Mouse (Mus musculus) spleen, postnatal 4 days (tissue): Measurements from ENCODE around the gene Cald1.

Experiments used
- DNase-seq, 2 experiments: peaks; one replicate each; pipeline ENCODE4 v3.0.0; 2022; ENCODE audit warnings: low spot score in 2 of 2

Cald1 gene

DNA sequence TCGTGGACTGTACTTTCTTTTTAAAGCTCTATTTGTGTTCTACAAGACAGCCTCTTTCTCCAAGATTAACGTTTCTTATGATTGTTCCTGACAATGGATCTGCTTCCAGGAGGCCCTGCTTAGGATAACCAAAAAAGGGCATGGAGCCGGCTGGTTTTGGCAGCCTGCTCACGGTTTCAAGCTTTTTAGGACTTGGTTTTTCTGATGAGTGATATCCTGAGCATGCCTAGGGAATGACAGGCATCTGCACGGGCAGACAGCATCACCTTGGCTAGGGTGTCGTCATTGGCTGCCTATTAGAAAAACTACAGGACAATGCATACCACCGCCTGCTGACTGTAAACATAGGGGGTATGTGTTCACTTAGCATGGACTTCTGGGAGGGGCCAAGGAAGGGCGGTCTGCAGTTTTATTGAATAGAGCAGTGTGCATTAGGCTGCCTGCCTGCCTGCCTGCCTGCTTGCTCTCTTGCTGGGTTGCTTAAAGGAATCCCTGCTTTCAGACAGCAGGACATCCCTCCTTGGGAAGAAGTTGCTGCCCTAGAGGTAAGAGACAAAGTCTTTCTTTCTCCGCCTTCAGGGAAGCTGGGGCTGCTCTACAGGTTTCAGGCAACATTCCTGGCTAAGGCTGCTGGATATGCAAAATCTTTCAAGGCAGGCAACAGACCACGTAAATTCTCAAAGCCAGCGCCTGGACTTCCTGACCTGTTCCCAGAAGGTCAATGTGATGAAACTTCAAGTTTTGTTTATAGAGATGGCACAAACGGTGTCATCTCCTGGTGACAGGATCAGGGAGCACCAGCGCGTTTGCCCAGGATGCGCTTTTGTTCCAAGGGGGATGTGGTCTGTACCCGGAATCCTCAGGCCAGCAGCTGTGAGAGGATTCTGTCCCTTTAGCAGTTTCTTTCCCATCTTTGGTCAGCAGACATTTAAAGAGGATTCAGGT is at the start of gene Cald1:
Cald1 (plus strand) TSS at position 380 of the 945 bp plus-strand sequence.
- DNase-seq = no peak

DNA sequence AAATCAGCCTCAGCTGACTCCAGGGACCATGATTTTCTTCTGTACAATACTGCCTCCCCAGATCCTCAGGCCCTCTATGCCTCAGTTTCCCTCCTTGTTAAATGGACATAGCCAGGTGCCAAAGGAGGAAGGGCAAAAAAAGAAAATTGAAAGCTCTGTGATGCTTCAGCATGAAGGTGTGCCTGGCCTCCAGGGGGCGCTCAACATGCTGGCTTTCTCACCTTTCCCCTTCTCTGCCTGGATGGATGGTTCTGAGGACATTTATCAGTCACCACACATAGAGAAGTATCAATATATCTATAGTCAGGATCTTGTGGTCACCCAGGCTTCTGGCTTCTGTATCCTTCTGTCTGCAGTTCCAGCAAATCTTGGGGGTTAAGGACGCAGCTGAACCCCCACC is 49.3 kb upstream of the Cald1 start:
- peak; percentile 51 to 87 for DNase-seq

DNA sequence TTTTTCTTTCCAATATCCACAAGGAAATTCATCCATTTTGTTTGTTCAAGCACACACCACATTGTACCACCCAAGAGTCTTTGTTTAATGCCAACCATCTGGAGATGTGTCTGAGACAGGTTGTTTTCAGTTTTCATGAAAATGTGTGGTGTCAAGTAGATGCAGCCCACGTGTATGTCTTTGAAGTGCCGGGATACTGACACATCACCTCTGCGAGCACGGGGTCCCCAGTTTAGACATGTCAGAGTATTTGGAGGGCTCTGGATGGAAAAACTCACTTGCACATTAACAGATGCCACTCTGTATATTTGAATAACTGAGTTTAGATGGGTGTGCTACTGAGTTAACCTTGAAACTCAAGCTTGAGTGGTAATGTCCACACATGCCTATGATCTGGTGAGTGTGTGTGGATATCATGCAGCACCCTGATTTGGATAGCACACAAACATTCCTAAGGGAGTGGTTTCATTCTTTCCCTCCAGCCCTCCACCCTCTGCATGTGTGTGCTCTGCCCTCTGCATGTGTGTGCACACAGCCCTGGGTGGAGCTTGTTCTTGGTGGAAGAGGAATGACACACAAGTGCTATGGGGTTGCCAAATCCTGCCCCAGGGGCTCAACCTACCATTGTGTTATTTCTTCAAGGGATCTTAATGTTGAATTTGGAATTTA is 45.7 kb upstream of the Cald1 start:
- DNase-seq = no peak

DNA sequence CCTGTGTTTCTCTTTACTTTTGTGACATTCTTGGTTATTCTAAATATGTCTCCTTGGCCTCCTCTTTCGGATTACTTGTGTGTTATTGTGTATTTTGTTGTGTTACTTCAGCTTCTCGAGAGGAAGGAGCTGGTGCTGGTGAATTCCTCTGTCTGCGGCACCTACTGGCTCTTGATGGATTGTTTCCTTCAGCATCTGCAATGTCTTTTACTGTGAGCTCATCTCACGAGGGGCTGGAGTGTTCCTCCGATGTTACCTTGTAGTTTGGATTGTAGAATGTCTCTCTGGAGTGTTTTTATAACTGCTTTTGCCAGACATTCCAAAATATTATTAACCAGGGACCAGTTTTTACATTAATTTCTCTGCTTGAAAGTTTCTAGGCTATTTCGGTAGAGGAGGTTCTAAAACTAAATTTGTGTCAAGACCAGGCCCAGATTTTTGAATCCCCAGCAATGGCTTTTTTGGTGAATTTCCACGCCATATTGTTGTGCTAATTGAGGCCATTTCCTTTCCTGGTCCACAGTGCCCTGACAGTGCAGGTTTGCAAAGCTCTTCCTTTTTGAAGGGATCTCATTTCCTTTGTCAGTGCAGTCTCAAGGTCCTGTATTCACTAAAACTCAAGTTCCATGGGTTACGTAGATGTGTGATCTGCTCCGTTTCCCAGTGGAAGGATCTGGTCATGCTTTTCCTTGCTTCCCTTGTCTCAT is 43.9 kb upstream of the Cald1 start:
- no peak for DNase-seq

DNA sequence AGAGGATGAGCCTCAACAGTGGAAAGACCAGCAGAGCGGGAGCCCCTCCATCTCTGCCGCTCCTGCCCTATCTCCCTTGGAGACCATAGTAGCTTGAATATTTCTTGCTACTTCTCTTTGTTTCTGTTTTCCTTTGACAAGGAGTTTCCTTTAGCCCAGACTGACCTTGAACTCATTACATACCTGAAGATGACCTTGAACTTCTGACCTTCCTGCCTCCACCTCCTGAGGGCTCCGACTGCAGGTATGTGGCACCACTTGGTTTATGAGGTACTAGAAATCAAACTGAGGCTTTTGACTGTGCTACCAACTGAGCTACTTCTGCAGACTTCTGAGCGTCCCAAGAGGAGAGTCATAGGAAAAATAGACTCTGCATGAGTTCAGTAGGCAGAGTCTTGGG is 38.8 kb upstream of the Cald1 start:
- no peak for DNase-seq

DNA sequence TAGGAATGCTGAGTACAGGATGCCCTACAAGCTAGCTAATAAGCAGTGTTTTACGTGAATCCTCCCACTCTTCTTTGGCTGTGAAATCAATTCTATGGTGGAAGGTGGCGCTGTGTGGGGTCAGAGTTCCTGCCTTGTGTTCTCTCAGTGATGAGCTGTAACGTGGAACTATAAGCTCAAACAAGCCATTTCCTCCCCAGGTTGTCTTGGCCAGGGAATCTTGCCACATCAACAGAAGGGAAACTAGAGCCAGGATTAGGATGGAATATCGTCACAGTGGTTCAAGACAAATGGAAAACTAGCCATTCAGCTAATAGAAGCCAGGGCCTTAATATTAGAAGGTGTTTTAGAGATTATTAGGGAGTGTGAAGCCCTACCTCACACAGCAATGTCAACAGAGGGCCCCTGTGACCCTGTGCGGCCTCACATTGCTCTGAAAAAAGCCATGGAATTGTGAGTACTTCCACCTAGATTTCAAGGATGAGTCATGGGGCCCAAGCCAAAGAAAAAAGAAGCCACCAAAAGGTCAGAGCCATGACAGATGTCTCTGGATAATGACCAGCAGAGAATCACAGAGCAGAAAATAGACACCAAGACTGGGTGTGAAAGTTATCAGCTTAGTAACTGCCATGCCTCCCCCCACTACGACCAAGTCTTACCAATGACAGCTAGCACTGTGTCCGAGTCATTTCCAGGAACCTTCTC is 33.0 kb upstream of the Cald1 start:
- no peak for DNase-seq

DNA sequence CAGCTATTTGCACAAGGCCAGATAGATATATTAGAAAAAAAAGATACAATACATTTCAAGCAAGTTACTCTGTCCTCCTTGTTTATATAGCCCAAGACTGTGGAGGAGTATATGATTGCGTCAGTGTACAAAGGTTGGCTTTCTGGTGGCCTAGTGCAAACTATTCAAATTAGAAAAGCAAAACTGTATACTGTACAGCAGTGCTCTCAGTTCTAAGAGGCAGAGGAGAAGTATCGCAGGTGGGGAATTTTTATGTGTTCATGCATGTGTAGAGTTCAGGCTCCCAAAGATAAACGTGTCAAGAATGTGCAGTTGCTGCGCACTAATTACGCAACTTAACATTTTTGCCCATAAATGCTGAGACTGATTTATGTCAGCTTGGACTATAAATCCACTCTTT is 31.0 kb upstream of the Cald1 start:
- no peak for DNase-seq

DNA sequence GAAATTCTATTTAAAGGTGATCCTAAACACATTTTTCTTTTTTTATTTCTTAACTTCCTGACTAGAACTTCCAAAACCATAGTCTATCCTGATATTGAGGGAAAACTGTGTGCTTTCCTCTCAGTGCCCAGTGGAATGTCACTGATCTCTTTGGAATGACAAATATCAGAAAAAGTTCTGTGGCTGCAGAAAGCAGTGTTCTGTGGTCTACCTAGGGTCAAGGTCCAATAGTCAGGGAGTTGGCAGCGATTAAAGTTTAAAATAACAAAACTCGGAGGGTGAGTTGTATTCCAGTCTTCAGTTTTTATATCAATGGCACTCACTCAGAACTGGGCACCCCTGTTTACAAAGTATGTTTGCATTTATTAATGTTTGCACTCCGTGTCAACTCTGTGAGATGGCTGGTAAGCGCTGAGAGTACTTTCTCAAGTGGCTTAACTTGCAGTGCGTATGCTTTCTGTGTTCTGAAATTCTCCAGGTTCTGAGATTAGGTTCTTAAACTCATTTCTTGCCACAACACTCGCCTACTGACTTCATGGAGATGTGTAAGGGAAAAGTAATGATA is 18.7 kb upstream of the Cald1 start:
- no peak for DNase-seq

DNA sequence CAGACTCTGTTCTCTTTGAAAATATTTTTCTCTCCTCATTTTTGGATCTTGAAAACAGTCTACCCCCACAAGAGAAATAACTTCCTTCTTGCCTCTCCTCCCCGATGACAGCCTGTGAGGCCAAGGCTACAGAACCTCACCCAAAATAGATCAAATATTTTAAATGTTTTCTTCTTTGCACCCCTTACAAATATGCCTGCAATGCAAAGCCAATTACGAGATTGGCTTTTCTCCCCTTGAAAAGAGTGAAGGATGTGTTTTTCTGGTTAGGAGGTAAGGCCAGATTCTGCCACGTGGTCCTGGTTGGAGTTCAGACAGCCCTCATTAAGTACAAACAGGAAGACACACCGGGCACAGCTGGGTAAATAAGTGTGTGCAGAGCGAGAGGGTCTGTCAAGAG is 14.9 kb upstream of the Cald1 start:
- DNase-seq = no peak

DNA sequence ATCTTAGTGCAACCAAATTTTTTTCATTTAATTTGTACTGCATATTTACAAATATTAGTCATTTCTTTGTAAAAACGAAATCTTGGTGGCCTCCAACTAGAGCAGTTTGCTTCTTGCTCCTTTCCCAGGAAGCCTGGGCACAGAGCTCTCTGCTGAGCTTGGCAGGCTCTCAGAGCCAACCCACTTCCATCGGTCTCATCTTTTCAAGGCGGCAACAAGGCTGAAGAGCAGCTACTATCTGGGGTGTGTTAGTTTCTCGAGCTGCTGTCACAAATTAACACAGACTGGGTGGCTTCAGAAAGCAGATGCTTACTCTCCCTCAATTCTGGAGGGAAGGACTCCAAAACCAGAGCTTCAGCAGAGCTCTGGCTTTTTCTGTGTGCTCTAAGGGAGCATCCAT is 10.2 kb upstream of the Cald1 start:
- DNase-seq = no peak

DNA sequence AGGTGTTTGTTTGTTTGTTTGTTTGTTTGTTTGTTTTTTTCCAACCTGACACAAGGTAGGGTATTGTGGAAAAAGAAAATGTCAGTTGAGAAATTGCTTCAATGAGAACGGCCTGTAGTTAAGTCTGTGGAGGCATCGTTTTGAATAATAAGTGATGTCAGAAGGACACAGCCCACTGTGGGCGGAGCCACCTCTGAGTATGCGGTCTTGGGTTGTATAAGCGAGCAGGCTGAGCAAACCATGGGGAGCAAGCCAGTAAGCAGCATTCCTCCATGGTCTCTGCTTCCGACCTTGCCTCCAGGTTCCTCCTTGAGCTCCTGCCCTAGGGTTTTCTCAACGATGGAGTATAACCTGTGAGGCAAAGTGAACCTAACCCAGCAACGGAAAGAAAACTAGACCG is 7.6 kb upstream of the Cald1 start:
- no peak for DNase-seq

DNA sequence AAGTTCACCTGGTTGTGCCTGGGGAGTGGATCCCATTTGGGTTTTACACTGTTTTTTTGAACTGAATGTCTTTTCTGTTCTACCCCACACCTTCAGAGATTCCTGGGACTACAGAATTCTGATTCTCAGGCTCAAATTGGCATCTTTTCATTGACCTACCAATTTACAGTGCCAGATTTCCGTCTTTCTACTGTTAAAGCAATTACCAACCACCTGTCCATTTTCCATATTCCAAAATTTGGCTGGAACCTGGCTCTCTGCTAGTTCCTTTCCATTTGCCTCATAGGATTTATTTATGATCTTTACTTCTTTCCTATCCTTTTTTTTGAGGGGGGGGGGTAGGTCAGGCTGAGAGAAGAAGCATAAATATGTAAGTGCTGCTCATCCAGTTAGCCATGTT is 4.9 kb upstream of the Cald1 start:
- DNase-seq = no peak

DNA sequence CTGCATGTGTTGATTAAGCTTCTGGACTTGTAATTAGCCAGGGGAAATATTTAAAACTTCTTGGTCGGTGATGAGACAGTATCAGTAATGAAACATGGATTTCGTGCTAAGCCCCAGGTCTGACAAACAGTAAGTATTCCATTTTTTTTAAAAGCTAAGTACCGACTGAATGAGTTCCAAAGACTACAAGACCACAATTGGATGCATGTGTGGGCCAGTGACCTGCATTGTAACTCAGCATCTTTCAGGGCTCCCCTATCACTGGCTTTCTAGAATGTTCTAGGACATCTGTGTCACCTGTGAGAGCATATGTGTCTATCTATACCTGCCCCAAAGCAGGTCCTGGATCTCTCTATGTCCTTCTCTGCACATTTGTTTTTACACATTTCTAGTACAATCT is 984 bp upstream of the Cald1 start:
- DNase-seq = no peak

DNA sequence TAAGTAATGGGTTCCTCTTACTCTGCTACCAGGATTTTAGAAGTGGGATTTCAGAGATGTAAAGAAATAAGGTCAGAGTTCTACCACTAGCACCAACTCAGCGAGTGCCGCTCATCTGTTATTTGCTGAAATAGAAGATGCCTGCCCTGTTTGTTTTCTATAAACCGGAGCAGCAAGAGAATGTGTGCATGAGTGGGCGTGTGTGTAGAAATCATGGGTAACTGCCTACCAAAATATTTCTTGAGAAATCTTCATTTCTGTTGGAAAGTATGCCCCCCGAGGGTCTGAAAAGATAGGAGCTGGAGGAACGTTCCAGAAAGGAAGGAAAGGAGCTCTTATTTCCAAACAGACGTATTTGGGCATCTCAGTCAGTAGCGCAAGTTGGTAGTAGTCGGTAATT is 871 bp downstream of the Cald1 start:
- DNase-seq = no peak

DNA sequence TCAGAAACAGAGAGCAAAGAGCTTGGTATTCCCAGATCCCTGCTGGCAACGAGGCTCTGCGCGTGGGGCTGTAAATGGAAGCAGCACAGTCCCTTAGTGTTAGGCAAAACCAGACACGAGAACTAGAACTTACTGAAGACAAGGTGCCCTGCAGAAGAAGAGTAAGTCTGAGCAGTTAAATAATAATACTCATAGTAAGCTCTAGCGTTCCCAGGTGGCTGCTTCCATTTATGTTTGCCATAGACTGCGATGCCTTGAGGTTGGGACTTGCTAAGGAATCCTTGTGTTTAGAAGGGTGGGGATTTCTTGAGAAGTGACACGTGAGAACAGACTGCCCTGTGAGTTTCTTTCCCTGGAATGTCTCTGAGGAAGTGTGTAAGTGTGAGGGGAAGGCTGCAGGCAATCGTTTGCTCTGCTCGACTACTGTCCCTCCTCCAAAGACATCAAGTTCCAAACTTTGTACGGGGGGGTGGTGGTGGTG is 1.4 kb downstream of the Cald1 start:
- DNase-seq = no peak

DNA sequence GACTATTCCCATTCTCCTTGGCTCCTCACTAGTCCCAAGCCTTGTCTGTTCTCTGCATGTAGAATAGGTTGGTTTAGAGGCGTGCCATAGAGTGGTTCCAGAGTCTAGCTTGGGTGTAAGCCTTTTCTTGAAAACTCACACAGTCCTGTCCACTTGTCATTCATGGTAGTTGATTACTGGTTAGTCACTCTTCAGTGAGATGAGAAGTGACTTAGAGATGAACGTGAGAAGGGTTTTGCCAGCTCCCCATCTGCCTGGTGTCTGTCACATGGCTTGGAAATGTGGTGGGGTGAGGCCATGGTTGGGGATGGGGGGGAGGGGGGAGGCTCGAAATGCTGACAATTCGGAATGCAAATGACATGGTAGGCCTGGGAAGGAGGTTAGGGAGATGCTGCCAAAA is 2.5 kb downstream of the Cald1 start:
- no peak for DNase-seq

DNA sequence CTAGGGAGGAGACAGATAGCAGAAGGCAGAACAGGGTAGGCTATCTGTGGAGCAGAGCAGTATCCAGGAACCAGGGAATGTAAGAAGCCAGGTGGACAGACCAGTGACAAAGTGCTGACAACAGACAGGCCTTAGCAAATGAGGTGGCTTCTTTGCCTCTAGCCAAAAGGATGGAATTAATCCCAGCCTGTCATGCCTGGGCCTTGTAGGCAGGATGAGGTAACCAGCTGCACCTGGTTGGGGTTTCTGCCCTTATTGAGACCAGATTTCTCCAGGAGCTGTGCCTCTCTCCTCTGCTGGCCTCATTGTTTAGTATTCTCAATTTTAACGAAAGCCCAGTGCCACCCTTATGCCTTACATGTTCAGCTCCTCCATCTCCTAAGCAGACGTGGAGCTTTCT is 3.8 kb downstream of the Cald1 start:
- no peak for DNase-seq

DNA sequence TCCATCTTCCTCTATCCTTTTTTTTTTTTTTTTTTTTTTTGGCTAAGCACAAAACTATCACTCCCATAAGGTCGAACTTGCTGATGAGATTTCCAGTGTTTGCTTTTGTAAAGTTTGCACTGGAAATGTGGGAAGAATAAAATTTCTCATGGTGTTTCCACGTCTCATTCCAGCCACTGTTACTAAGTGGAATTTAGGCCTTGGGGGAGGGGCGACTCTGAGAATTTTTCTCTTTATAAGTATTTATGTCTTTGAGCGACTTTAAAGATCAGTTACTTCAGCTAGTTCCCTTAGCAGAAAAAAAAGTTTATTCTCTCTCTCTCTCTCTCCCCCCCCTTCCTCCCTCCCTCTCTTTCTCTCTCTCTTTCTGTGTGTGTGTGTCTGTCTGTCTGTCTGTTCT is 8.1 kb downstream of the Cald1 start:
- DNase-seq = no peak

DNA sequence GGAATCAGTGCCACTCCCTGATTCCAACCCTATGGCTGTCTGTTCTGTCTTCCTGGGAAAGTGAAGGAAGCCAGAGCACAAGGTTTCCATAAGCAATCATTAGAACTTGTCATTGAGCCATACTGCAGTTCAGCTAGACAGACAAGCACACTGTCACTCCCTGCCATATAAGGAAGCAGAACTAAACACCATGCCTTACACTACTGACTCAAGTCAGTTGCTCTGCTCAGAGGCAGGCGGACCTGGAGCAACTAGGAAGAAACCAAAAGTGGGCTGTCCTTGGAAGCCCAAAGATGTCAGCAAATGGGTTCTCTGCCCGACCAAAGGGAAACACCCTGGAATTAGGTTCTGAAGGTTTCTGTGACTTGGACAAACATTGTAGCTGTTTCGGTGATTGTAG is 10.3 kb downstream of the Cald1 start:
- DNase-seq = no peak

DNA sequence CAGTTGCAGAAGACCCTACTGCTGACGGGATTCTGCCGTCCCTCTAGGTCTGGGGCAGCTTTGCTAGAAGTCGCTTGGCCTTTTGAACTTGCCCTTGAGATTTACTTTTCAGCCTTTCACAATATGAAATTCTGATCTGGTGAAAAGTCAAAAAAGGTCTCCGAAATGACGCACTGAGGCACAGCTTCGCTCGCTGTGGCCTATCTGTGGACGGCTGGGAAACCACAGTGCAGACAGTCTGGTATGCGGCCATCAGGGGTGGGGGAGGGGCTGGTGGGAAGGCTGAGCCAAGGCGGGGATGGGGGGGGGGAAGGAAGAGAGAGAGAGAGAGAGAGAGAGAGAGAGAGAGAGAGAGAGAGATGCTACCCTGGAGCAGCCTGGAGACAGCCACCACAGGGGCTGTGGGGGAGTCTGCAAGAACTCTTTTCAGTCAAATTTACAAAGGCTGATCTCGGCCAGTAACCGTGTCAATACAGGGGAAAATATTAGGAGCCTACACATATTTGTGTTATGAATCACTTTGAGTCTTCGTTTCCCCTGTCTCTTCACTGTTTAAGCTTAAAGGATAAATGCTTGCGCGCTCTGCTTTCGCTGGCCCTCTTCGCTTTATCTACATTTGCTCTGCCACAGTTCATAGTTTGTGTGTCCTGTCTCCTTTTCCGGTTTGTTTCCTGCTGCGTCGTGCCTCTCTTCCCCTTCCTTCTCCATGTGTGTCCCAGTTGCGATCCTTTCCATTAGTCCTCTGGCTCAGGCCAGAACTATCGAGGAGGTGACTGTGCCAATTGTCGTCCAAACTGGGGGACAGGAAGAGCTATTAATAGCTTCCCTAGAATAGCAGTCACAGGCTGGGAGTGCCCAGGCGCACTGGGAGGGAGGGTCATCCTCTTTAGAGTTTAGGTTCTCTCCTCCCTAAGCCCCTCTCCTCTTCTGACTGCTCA is 11.9 kb downstream of the Cald1 start:
- DNase-seq = no peak
